Mouse (Mus musculus) forebrain, embryonic 10.5 days (tissue): ENCODE data around the gene Hnrnpa3. TPM values are rescaled to one million over a fixed set of nuclear protein-coding genes. Genes with fewer than 3 reads are reported as not detected.
"Not testable (repeated sequence)": the region's sequence is repeated elsewhere in the genome, so short reads cannot be mapped to it uniquely, and the experiment has no call there.

Experiments used
- DNase-seq: peaks from one replicate; pipeline ENCODE4 v3.0.0-alpha.2; 2017; ENCODE audit warnings: low spot score; ENCODE audit errors: extremely low spot score
- H3K27ac ChIP-seq: fragments of 300-500 bp; sonication (generic); 2 replicates; pipeline ENCODE4 v1.5.1; 2016; ENCODE audit warnings: mild to moderate bottlenecking
- H3K27me3 ChIP-seq: fragments of 300-500 bp; sonication (generic); 2 replicates; pipeline ENCODE4 v1.6.1; 2016; ENCODE audit warnings: mild to moderate bottlenecking; ENCODE audit not compliant: poor library complexity, severe bottlenecking
- H3K36me3 ChIP-seq: fragments of 300-500 bp; sonication (generic); replicated peaks from 2 replicates; pipeline ENCODE4 v1.6.1; 2016; ENCODE audit warnings: mild to moderate bottlenecking, moderate library complexity
- H3K4me1 ChIP-seq: fragments of 300-500 bp; sonication (generic); 2 replicates; pipeline ENCODE4 v1.6.1; 2016
- H3K4me3 ChIP-seq: fragments of 300-500 bp; sonication (generic); 2 replicates; pipeline ENCODE4 v1.5.1; 2016; ENCODE audit warnings: mild to moderate bottlenecking, moderate library complexity
- H3K9me3 ChIP-seq: fragments of 300-500 bp; sonication (generic); 2 replicates; pipeline ENCODE4 v1.6.1; 2016; ENCODE audit warnings: mild to moderate bottlenecking, moderate library complexity
- WGBS: fragments of 180-500 bp; shearing (Covaris S2); methylation state at CpG from one replicate; pipeline ENCODE4 v1.1.7; 2016; 5-methylcytosine and 5-hydroxymethylcytosine counted together
- polyA plus RNA-seq: library from polyadenylated mRNA; unstranded; fragments of >200 nt; fragmentation: Nextera tagmentation; extraction: Ambion mirVana; gene quantifications from 2 replicates; pipeline ENCODE4 v1.2.1, GENCODE M21; 2016

The Hnrnpa3 gene
- polyA plus RNA-seq, 1 experiment from 2014 or later: 405 TPM

DNA sequence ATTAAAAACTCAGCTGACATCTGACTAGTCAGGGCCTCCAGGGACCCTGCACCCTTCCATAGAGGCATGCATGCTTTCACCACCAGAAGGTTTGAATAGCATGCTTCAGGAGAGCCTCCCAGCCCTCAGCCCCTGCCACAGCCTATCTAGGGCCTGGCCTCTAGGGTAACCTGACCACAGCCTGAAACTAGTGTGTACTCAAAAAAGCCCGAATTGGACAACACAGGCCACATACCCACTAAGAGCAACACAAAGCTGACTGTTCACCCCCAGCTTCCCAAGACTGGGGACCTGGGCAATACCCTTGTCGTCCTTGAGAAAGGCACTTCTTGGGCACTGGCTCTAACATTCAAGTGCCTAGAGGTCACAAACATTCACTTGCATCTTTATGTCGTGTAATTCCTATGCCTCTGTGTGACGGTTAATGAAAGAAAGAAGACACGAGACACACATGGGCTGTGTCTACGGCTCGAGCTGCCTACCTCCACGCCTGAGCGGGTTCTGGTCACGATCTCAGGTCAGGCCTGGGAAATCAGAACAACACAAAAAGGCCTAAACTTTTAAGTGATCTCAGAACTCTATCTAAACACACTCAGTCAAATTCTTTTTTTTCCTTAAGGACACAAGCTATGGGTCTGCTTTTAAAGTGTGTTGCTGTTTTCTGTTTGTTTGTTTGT, 30.6 kb downstream of the Hnrnpa3 start:
- no peak overlapping the region for H3K27ac ChIP-seq
- no peaks in the 10 kb centered on the region; the same call in 1 of the 2 replicates for H3K36me3 ChIP-seq
- no peaks in the 10 kb centered on the region for H3K9me3 ChIP-seq
- DNase-seq: no peak
- H3K27me3 ChIP-seq: no peaks in the 10 kb centered on the region
- peaks cover 27% of the 10 kb centered on the region for H3K4me1 ChIP-seq
- 90% methylated on average over 10 of the region's 10 CpGs for WGBS
- H3K4me3 ChIP-seq: no peak overlapping the region

DNA sequence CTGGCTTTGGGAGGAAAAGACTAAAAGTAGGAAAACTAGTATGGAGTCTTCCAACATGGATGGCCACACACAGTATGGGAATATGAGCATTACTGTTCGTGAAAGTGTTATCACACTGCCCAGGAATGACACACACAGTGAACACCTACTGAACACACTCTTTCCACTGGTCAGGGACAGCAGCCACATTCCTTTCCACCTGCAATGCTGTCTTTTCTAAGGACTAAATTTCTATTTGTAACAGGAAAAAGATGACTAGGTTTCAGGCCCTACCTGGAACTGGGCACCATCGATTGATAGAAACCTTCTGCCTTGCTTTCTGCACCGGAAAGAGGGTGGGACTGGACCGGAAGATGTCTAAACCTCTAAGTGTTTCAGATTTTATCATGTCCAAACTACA, 31.6 kb downstream of the Hnrnpa3 start:
- Histone ChIP-seq H3K27me3 (no peaks in the 10 kb centered on the region), H3K4me3 (no peak overlapping the region), H3K27ac (no peak overlapping the region), H3K36me3 (peaks cover 2% of the 10 kb centered on the region; the same call in 1 of the 2 replicates), H3K9me3 (no peaks in the 10 kb centered on the region), H3K4me1 (peaks cover 29% of the 10 kb centered on the region)
- 95% methylated on average over 4 of the region's 4 CpGs for WGBS
- DNase-seq: no peak

- H3K9me3 ChIP-seq: no peaks in the 10 kb centered on the region
- peaks cover 2% of the 10 kb centered on the region; the same call in 1 of the 2 replicates for H3K36me3 ChIP-seq
- peaks cover 36% of the 10 kb centered on the region for H3K4me1 ChIP-seq
- no peaks in the 10 kb centered on the region for H3K27me3 ChIP-seq
- DNase-seq: no peak
- 86% methylated on average over 8 of the region's 8 CpGs for WGBS
- H3K27ac ChIP-seq: no peak overlapping the region
- no peak overlapping the region for H3K4me3 ChIP-seq
These were observed 32.3 kb downstream of the Hnrnpa3 start for GRCm38 (mm10) chr2:75691316-75691715.

DNA sequence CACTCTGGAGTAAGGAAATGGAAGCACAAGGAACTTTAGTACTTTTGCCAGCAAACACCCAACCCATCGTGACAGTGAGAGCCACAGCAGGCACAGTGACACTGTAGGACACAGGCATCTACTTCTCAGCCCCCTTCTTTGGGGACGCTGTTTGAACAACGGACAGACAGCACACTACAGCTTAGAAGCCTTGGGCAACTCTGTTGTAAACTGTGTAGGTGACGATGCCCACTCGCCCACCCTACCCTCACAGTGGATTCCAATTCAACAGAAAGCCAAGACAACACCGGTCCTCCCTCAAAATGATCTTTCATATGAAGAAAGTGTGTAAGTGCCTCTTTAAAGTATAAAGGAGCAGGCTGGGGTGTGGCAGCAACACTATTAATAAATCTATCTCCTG, 33.3 kb downstream of the Hnrnpa3 start:
- H3K27ac ChIP-seq: no peak overlapping the region
- WGBS: 92% methylated on average over 6 of the region's 6 CpGs
- no peak overlapping the region for H3K4me3 ChIP-seq
- peaks cover 47% of the 10 kb centered on the region for H3K4me1 ChIP-seq
- H3K9me3 ChIP-seq: no peaks in the 10 kb centered on the region
- H3K27me3 ChIP-seq: no peaks in the 10 kb centered on the region
- H3K36me3 ChIP-seq: peaks cover 2% of the 10 kb centered on the region; the same call in 1 of the 2 replicates
- no peak for DNase-seq

DNA sequence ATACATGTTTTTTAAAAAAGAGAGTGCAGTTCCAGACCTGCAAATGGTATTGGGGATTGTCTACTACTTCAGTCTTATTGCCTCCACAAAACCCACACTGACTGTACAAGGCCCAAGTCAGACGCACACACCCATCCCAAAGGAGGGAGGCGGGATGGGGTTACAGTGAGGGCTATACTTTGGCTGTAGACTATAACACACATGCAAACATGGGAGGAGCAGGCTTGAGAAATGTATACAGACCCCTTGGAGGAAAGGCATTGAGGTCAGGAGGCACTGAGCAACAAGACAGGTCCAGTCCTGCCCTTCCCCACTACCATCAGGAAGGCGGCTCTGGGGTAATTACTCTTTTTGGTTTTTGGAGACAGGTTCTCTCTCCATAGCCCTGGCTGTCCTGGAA, 35.9 kb downstream of the Hnrnpa3 start:
- H3K27ac ChIP-seq, DNase-seq, H3K4me3 ChIP-seq, H3K9me3 ChIP-seq, H3K36me3 ChIP-seq, H3K27me3 ChIP-seq: not testable (repeated sequence)
- peaks cover 62% of the 10 kb centered on the region for H3K4me1 ChIP-seq
- 92% methylated on average over 3 of the region's 3 CpGs for WGBS

GRCm38 (mm10) chr2:75695676-75696350, 36.8 kb downstream of the Hnrnpa3 start:
- 70% methylated on average over 9 of the region's 9 CpGs for WGBS
- no peaks in the 10 kb centered on the region for H3K27me3 ChIP-seq
- H3K36me3 ChIP-seq: 0 out of 2 replicates have a peak, but pooled peaks cover 2% of the 10 kb centered on the region
- no peaks in the 10 kb centered on the region for H3K9me3 ChIP-seq
- H3K4me3 ChIP-seq: no peak overlapping the region
- no peak overlapping the region for H3K27ac ChIP-seq
- H3K4me1 ChIP-seq: peaks cover 65% of the 10 kb centered on the region
- DNase-seq: no peak

DNA sequence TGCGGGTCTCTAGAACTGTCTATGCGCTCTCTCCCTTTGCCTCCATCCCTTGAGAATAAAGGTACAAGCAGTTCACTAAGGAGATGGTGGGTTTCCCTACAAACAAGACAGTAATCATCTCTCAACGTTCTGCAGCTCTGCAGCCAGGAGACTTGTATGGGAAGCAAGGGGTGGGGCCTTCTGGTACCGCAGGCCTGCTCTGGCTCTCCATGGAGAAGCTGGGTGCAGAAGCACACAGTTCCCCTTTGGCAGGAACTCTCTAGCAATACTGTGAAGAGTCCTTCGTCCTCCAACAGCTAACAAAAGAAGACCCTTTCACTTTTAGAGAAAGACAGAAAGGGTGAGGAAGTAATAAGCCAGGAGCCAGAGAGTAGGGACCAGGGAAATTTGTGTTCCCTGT, 37.3 kb downstream of the Hnrnpa3 start:
- Histone ChIP-seq H3K4me3 (no peak overlapping the region), H3K9me3 (no peaks in the 10 kb centered on the region), H3K36me3 (0 out of 2 replicates have a peak, but pooled peaks cover 2% of the 10 kb centered on the region), H3K27me3 (no peaks in the 10 kb centered on the region), H3K4me1 (peaks cover 70% of the 10 kb centered on the region), H3K27ac (no peak overlapping the region)
- 73% methylated on average over 5 of the region's 5 CpGs for WGBS
- no peak for DNase-seq

DNA sequence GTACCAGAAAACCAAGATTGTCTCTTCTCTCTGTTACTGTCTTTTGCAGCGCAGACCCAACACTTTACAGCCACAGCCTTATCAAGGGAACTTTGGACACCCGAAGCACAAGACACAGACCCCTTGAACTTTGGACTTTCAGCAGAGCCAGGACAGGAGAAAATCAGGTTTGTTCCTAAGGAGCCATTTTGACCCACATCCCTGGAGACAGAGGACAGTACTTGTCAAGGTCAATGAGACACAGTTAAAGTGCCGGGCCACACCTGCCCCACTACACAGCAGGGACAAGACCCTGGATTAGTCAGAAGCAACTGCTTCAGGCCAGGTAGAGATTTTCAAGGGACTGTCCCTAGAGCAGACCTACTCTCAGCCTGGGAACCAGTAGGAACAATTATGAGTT, 38.2 kb downstream of the Hnrnpa3 start:
- no peak overlapping the region for H3K27ac ChIP-seq
- peaks cover 76% of the 10 kb centered on the region for H3K4me1 ChIP-seq
- 93% methylated on average over 3 of the region's 3 CpGs for WGBS
- no peaks in the 10 kb centered on the region for H3K9me3 ChIP-seq
- 0 out of 2 replicates have a peak, but pooled peaks cover 2% of the 10 kb centered on the region for H3K36me3 ChIP-seq
- DNase-seq: no peak
- H3K27me3 ChIP-seq: no peaks in the 10 kb centered on the region
- H3K4me3 ChIP-seq: no peak overlapping the region

- H3K36me3 ChIP-seq: 0 out of 2 replicates have a peak, but pooled peaks cover 2% of the 10 kb centered on the region
- H3K27ac ChIP-seq: no peak overlapping the region
- H3K4me1 ChIP-seq: peaks cover 76% of the 10 kb centered on the region
- H3K9me3 ChIP-seq: no peaks in the 10 kb centered on the region
- no peaks in the 10 kb centered on the region for H3K27me3 ChIP-seq
- H3K4me3 ChIP-seq: no peak overlapping the region
- 34% methylated on average over 4 of the region's 4 CpGs for WGBS
- no peak for DNase-seq
These were observed 38.9 kb downstream of the Hnrnpa3 start for GRCm38 (mm10) chr2:75698007-75698406.

DNA sequence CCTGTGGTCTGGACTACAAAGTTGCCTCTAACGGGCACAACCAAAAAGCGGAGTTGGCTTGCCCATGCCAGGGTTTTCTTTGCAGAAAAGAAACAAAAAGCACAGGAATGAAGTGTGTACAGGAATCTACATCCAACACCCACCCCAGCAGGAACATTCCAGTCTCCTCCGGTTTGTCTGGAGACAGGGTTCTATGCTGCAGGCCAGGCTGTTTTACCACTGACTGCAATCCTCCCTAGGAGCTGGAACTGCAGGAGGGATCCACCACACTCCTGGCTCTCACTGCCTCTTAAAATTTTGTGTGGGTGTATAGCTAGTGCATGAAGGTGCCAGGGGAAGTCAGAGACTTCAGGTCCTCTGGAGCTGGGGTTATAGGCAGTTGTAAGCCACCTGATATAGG, 39.8 kb downstream of the Hnrnpa3 start:
- Histone ChIP-seq H3K27ac (no peak overlapping the region), H3K36me3 (0 out of 2 replicates have a peak, but pooled peaks cover 2% of the 10 kb centered on the region), H3K4me1 (peaks cover 76% of the 10 kb centered on the region), H3K9me3 (no peaks in the 10 kb centered on the region), H3K4me3 (no peak overlapping the region), H3K27me3 (no peaks in the 10 kb centered on the region)
- 84% methylated on average over 3 of the region's 3 CpGs for WGBS
- DNase-seq: no peak

GRCm38 (mm10) chr2:75700543-75700942, 41.5 kb downstream of the Hnrnpa3 start:
- 90% methylated on average over 3 of the region's 3 CpGs for WGBS
- DNase-seq: no peak
- Histone ChIP-seq H3K27ac (no peak overlapping the region), H3K36me3 (no peaks in the 10 kb centered on the region), H3K4me1 (peaks cover 88% of the 10 kb centered on the region), H3K27me3 (no peaks in the 10 kb centered on the region), H3K4me3 (no peak overlapping the region), H3K9me3 (no peaks in the 10 kb centered on the region)

DNA sequence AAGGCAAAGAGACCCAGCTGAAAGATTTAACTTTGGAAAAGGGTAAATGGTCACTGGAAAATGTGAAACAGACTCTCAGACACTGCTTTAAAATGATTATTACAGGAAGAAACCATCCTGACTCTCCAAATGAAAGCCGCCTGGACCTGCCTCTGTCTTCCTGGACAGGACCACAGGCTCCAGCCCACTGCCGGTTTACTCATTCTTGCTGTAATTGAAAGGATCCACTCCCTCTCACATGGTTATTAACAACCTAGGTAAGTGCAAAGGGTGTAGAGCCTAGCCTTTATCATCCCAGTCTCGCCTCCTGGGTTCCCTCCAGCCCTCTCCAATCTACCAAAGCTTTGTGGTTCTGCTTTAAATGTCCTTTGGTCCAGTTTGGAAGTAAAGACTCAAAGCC, 42.1 kb downstream of the Hnrnpa3 start:
- H3K9me3 ChIP-seq: no peaks in the 10 kb centered on the region
- H3K4me3 ChIP-seq: no peak overlapping the region
- 72% methylated on average over 3 of the region's 3 CpGs for WGBS
- H3K4me1 ChIP-seq: peaks cover 85% of the 10 kb centered on the region
- H3K27ac ChIP-seq: no peak overlapping the region
- no peaks in the 10 kb centered on the region for H3K27me3 ChIP-seq
- no peaks in the 10 kb centered on the region for H3K36me3 ChIP-seq
- DNase-seq: no peak
